ENCODE assay signal across 24 mouse cellular contexts in the genomic region with DNA sequence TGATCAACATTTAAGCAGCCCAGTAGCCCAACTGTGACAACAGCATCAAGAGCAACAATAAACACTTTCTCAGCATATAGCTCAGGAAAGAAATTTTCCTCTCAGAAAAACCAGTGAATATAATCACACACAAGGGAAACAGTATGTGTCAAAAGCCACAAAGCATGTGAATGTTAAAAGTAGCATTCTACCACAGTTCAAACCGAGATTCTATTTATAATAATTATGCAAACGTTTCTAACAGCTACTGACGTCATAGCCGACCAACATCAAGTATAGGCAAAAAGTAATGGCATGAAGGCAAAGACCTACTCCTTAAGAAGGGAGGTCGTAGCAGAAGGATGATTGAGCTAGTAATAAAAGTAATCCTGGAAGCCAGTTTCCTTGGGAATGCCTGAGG.
"Had no signal": no experiment of that assay in that cellular context is flagged by ENCODE, and none has a peak within 500 bp of the region (broad histone marks: within the 10 kb centered on the region; RNA-seq: fewer than 3 reads in every experiment).

No protein-coding gene starts in this region.

- H3K9ac ChIP-seq: liver, embryonic 13.5 days; liver, embryonic 15.5 days; liver, postnatal 0 days; lung, embryonic 15.5 days; midbrain, embryonic 13.5 days; midbrain, embryonic 15.5 days; neural tube, embryonic 12.5 days; stomach, embryonic 15.5 days had no signal

- H3K36me3 ChIP-seq: lung, embryonic 15.5 days; midbrain, embryonic 15.5 days; stomach, embryonic 15.5 days had no signal

- H3K4me3 ChIP-seq: liver, embryonic 13.5 days; liver, embryonic 15.5 days; lung, embryonic 15.5 days; megakaryocyte, embryonic 14.5 days; midbrain, embryonic 13.5 days; midbrain, embryonic 15.5 days; neural tube, embryonic 12.5 days; stomach, embryonic 15.5 days had no signal

- H3K4me2 ChIP-seq: liver, embryonic 11.5 days; liver, embryonic 13.5 days; liver, embryonic 15.5 days; lung, embryonic 15.5 days; midbrain, embryonic 11.5 days; midbrain, embryonic 13.5 days; midbrain, embryonic 15.5 days; neural tube, embryonic 12.5 days; stomach, embryonic 15.5 days had no signal

- H3K27me3 ChIP-seq: liver, embryonic 13.5 days; liver, embryonic 15.5 days; lung, embryonic 15.5 days; megakaryocyte, embryonic 14.5 days; midbrain, embryonic 13.5 days; midbrain, embryonic 15.5 days; neural tube, embryonic 12.5 days; stomach, embryonic 15.5 days had no signal

- H3K4me1 ChIP-seq: liver, embryonic 13.5 days; liver, embryonic 15.5 days; lung, embryonic 15.5 days; midbrain, embryonic 15.5 days; neural tube, embryonic 12.5 days; stomach, embryonic 15.5 days had no signal

- H3K27ac ChIP-seq: liver, embryonic 13.5 days; liver, embryonic 15.5 days; lung, embryonic 15.5 days; macrophage; midbrain, embryonic 13.5 days; midbrain, embryonic 15.5 days; neural tube, embryonic 12.5 days; stomach, embryonic 15.5 days; stomach, postnatal 0 days had no signal

- DNase-seq: liver, embryonic 13.5 days; liver, postnatal 0 days; lung, adult 2 months; lung, postnatal 14 days; lung, postnatal 36 days; retina, postnatal 1 day; right cerebral cortex, adult 18-20 months; right cerebral cortex, postnatal 25 days; right cerebral cortex, postnatal 4 days; spleen, adult 18-20 months; thymus, adult 18-20 months; thymus, postnatal 14 days; thymus, postnatal 36 days had no signal

- H3K9me3 ChIP-seq: liver, embryonic 13.5 days; liver, embryonic 15.5 days; lung, embryonic 15.5 days; megakaryocyte, embryonic 14.5 days; midbrain, embryonic 13.5 days; midbrain, embryonic 15.5 days; neural tube, embryonic 12.5 days; stomach, embryonic 15.5 days had no signal
